Mouse (Mus musculus) splenic B cell, adult 2 months (primary cell): ENCODE measurements around the gene Dclre1c.
"Not testable (repeated sequence)": the region's sequence is repeated elsewhere in the genome, so short reads cannot be mapped to it uniquely, and the experiment has no call there.

Experiments used
- DNase-seq: peaks from one replicate; pipeline ENCODE4 v3.0.0-alpha.2; 2011; ENCODE audit warnings: low read depth, low spot score
- H3K27me3 ChIP-seq: 2 replicates; pipeline ENCODE4 v1.6.1; 2012; ENCODE audit warnings: mild to moderate bottlenecking, low read length, moderate library complexity, mixed read lengths; ENCODE audit not compliant: control insufficient read depth, poor library complexity, insufficient read depth, severe bottlenecking
- H3K36me3 ChIP-seq: 2 replicates; pipeline ENCODE4 v1.6.1; 2012; ENCODE audit warnings: mild to moderate bottlenecking, low read length, moderate library complexity, mixed read lengths; ENCODE audit not compliant: control insufficient read depth, poor library complexity, insufficient read depth, severe bottlenecking

The Dclre1c gene

DNA sequence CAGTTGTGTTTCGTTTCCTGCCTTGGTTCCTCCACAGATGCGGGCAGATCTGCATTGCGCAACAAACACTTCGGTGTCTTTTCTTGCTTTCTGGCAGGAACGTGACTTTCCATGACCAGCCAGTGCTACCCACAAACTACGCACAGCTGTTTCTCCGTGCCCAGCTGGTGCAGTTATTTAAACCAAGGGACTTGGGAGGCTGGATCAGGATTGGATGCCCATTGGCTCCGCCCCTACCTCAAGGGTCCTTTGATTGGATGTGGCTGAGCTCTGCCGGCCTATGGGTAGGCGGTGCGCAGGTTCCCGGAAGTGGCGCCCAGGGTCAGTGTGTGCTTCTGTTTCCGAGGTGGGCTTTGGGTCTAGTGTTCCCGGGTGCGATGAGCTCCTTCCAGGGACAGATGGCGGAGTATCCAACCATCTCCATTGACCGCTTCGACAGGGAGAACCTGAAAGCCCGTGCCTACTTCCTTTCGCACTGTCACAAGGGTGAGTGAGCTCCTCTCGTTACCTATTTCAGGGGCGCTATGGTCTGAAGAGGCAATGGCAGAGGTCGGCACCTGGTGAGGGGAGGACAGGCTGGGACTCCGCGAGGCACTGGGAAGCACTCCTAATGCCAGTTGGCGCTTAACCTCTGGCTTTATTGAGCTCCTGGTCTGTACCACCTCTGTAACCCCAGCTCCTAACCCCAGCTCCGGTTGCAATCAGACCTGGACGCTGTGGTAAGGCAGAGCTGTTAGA lies at the start of gene Dclre1c:
TSS of gene Dclre1c (plus strand) at position 291 of the 738 bp plus-strand sequence.
- Histone ChIP-seq H3K27me3 (no peaks in the 10 kb centered on the region), H3K36me3 (0 out of 2 replicates have a peak, but pooled peaks cover 2% of the 10 kb centered on the region)
- DNase-seq, result peak; percentile 97

DNA sequence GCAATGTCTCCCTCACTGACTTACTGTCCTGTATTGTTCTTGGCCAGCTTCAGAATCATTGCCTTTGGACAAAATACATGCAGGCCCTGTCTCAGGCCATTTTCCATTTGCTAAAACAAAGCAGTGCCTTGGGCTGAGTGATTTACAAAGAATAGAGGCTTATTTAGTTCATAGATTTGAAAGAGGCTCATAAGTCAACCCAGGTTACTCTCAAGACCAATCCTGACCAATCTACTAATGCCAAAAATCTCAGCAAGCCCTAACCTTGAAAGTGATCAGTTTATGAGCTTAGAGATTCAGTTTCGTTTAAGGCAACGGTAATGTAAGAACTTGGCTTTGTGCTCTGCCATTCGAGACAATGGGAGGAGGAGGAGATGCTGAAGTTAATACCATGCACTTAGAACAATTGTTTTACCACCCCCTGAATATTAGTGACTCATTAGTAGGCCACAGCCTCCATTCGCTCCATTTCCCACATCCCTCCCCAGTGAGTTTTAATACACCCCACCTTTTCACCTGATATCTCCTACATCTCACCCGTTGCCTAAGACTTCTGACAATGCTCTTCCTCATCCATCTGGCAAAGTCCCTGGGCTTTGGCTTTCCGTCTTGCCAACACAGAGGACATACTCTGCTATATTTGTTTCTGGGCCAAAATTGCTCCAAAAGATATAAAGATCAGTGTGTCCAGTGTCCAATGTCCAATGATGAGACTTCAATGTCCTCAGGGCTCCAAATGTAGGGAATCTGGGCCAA lies 36.6 kb upstream of the Dclre1c start:
- H3K27me3 ChIP-seq, result no peaks in the 10 kb centered on the region
- H3K36me3 ChIP-seq, result no peaks in the 10 kb centered on the region
- DNase-seq, result no peak

DNA sequence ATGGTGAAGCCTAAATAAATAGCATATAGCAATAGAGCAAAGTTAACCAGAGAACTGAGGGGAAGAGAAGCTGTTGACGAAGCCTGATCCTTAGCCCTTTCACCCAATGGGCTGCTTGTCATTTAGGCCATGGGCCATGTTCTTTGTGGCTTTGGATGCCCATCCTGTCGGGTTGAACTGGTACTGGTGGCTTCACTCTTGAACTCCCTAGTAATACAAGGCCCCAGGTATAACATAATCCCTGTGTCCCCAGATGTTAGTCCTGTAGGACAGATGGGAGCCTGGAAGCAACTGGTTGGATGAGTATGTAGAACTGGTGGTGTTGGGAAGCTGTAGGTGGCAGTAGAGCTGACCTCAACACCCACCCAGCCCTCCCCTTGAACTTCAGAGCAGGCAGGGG lies 32.0 kb upstream of the Dclre1c start:
- no peaks in the 10 kb centered on the region for H3K36me3 ChIP-seq
- DNase-seq, result no peak
- H3K27me3 ChIP-seq, result no peaks in the 10 kb centered on the region

DNA sequence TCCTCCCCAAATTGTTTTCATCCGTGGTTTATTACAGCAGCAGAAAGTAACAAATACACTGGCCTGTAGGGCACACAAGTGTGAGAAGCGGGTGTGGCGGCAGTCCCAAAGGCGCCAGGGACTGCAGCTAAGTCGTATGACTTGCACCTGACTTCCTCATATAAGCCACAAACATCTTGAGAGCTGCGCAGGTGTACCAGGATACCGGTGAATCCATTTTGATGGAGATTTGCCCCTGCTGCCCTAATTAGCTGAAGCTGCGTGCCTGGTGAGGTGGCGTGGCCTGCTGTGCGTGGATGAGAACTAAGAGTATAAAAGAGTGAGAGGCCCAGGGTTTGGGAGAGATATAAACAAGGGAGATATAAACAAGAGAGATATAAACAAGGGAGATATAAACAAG lies 26.8 kb upstream of the Dclre1c start, which contains the start of gene Olah:
TSS of gene Olah (minus strand) at position 101 of the 400 bp plus-strand sequence.
- H3K27me3 ChIP-seq, H3K36me3 ChIP-seq, DNase-seq: not testable (repeated sequence)

DNA sequence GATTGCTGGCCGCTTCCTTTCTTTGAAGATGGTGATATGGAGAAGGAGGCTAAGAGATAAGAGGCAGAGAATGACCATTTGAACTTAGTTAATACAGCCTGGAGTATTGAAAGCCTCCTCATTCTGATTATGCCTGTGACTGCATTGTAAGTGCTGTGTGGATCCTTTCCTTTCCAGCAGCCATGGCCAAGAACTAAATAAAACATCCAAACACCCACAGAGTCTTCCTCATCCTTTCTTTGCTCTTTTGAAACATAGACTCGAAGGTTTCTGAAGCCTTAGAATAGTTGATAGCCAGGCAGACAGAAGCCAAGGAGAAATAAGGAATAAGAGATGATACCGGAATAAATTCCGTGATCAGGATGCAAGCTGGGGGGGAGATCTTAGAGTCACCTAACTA lies 17.9 kb upstream of the Dclre1c start:
- DNase-seq, result no peak
- Histone ChIP-seq H3K36me3 (no peaks in the 10 kb centered on the region), H3K27me3 (no peaks in the 10 kb centered on the region)

DNA sequence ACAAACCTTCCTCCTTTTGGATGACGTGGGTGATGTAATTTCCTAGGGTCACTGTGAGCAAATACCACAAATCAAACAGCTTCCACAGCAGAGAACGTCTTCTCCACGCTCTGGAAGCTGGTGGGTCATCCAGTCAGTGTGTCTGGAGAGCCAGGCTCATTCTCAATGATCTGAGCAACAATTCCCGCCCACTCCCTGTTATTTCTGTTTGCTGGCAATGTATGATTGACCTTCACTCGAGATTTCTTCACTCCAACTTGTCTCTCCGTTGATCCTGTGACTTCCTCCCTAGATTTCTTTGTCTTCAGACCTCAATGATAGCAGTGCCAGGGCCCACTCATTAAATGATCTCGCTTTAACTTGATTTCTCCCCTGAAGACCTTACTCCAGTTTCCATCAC lies 16.2 kb upstream of the Dclre1c start:
- Histone ChIP-seq H3K27me3 (no peaks in the 10 kb centered on the region), H3K36me3 (no peaks in the 10 kb centered on the region)
- no peak for DNase-seq

DNA sequence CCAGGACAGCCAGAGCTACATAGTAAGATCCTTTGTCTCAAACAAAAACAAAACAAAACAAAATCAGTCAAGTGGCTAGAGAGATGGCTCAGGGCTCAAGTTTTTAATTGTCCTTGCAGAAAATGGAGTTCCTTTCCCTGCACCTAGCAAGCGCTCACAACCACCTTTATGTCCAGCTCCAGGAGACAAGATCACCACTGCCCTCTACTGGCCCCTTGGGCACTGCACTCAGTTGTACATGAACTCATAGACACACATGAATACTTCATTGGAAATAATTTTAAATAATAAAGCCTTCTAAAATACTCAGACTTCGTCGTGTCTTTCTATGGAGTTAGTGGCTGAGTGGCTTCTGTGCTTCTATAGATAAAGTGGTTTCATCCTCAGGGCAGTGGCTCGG lies 9.7 kb upstream of the Dclre1c start:
- DNase-seq, result peak; percentile 74
- no peaks in the 10 kb centered on the region for H3K27me3 ChIP-seq

DNA sequence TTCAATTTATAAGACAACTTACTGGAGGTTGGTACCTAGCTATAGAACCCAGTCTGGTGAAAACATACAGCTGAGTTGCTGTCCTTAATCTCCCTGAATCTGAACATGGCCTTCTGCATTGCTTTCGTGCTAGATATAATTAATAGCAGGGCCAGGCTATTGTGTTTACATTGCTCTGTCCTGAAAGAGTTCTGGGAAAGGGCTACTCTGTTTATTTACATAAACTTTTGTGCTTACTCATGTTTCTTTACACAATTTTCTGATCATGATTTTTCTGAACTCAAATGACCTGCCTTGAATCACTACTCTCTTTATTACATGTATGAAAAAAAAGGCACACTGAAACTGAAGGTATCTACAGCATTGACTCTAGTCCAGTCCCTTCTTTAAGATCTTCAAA lies 8.3 kb upstream of the Dclre1c start:
- Histone ChIP-seq H3K36me3 (no peaks in the 10 kb centered on the region), H3K27me3 (no peaks in the 10 kb centered on the region)
- no peak for DNase-seq

More for the DNA sequence above, 9.7 kb upstream of the Dclre1c start:
- no peaks in the 10 kb centered on the region for H3K36me3 ChIP-seq

DNA sequence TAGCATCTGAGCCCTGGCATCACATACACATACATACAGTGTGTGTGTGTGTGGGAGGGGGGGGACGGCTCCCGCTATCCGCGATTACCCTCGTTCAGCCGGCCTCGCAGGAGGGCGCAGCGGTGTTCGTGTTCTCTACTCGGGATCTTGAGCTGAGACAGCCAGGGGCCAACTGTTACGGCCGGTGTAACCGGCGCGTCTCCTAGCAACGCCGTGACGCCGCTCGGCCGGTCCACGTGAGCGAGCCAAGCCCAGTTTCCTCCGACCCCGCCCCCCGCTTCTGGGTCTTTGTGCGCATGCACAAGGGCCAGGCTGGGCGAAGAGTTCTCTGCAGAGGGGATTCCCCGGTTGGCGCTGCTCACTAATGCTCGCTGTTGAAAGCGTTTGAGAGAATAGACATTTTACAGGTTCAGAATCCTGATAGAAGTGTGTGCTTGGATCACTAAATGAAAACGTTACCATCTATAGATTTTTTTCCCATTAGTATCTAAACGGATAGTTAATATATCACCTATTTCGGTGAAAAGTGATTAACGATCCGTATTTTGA lies 5.0 kb upstream of the Dclre1c start:
- Histone ChIP-seq H3K36me3 (no peaks in the 10 kb centered on the region), H3K27me3 (no peaks in the 10 kb centered on the region)
- peak; percentile 99 for DNase-seq

DNA sequence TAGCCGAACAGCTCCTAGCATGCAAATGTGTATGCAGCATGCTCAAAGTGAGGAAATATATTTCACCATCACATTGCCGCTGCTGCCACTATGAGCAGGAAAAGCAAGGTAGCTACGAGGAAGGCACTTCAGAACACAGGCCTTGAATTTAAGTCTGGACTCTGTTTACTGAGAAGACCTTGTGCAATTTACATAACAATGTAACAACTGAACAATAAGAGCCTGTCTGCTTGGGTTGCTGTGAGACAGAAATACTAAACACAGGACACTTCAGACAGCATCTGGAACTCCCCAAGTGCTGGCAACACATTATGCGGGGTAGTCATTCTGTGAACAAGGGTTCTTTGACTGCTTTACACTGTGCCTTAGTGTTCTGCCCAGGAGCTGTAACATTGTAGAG lies 3.8 kb upstream of the Dclre1c start:
- DNase-seq, result no peak
- Histone ChIP-seq H3K36me3 (no peaks in the 10 kb centered on the region), H3K27me3 (no peaks in the 10 kb centered on the region)

DNA sequence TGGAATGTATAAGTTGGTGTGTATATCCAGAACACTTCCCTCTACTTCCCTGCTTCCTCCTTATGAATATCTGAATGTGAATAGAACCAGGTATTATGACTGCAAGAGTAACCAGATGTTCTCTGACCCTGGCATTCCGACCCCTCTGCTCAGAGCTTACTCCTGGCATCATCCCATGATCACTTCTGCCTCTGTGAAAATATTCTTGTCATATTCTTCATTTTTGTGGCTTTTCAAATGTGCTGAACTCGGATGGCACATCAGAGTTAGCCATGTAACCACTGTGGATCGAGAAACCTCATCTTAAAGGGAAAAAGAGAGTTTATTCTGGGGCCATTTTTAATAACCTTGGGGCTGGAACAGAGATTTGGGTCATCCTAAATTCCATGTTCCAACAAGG lies 1.4 kb upstream of the Dclre1c start, which contains the start of gene Meig1:
TSS of gene Meig1 (minus strand) at position 101 of the 400 bp plus-strand sequence.
- Histone ChIP-seq H3K36me3 (0 out of 2 replicates have a peak, but pooled peaks cover 2% of the 10 kb centered on the region), H3K27me3 (no peaks in the 10 kb centered on the region)
- no peak for DNase-seq

DNA sequence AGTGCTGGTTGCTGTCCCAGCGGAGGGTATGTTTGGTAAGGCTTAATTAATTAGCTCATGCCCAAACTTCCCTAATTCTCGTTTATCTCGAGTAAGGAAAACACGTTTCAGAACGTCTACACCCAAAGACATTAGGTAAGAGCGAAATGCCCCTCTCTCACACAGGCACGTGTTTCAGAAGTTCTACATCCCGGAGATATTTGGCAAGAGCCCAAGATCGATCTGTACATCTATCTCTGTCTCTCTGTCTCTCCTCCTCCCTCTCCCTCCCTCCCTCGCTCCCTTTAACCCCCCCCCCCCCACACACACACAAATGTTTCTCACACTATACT lies 614 bp downstream of the Dclre1c start:
- H3K36me3 ChIP-seq, result 0 out of 2 replicates have a peak, but pooled peaks cover 2% of the 10 kb centered on the region
- peak; percentile 55 for DNase-seq
- H3K27me3 ChIP-seq, result no peaks in the 10 kb centered on the region

DNA sequence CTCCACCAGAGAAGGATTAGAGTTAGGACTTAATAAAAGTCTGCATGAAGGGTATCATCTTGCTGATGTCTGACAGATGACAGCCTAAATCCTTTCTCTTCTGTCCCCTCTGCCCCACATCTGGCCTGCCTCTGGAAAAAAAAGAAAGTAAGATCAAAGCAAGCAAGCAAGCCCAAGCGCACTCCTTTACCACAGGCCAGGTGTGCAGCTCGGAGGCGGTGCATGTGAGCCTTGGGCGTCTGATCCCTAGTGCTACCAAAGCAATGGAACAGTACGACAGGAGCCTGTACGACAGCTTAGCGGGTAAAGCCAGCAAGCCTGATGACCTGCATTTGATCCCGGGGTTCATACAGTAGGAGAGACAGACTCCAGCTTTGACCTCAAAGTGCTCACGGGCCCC lies 7.0 kb downstream of the Dclre1c start:
- no peak for DNase-seq
- H3K27me3 ChIP-seq, result no peaks in the 10 kb centered on the region
- 0 out of 2 replicates have a peak, but pooled peaks cover 4% of the 10 kb centered on the region for H3K36me3 ChIP-seq

DNA sequence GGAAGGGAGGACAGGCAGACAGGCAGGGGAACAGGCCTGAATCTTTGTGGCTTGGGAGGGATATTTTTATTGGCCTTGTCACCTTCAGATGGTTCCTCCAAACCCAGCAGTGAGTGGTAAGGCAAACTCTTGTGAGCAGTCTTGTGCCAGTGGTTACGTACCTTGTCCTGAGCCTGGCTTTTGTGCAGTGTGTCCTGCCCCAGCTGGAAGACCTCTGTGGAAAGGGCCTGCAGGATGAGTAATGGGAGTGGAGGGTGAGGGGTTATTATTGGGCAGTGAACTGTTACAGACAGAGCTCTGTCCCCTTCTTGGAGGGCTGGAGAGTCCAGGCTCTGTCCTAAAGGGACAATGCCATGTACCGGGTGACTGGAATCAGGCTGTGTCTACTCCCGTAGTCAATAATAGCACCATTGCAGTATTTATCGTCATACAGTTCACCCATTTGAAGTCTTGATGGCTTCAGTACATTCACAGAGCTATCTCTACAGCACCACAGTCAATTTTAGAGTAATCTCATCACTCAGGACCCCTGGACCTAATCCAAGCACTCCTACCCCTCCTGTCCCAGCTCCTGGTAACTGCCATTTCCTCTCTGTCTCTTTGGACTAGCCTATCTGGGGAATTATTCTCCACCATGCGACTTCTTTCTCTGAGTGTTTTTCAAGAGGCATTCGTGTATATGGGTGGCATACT lies 11.6 kb downstream of the Dclre1c start:
- Histone ChIP-seq H3K27me3 (no peaks in the 10 kb centered on the region), H3K36me3 (0 out of 2 replicates have a peak, but pooled peaks cover 4% of the 10 kb centered on the region)
- DNase-seq, result no peak
